In the genomic region with DNA sequence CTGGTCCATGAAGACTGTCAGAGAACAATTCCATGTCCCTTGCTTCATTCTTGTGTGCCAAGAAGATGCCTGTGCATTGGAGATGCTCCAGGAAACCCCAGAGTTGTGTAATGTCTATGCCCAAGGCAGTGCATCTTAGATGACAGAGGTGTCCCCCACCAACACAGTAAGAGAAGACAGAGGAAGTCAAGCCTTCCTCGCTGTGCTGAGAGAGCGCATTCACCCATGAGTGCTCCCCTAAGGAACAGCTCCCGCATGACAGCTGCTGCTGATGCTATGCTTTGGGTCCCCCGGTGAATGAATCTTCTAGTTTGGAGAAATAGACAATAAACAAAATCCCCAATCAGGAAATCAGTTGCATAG, we compare ENCODE assay signal across 22 mouse cellular contexts.
DNase-seq lines count a peak whose midpoint lies in the region; ATAC-seq and TF ChIP-seq lines count a peak whose summit lies in the region.
"Had no signal": no experiment of that assay in that cellular context is flagged by ENCODE, and none has a peak within 500 bp of the region (broad histone marks: within the 10 kb centered on the region; RNA-seq: fewer than 3 reads in every experiment).

No protein-coding gene starts in this region.

- intact Hi-C loops in gastrocnemius, adult 2 months (cut with DNase I) = no loop called here

- no peak overlapping the region for H3K9ac ChIP-seq in hindbrain, embryonic 15.5 days
- H3K9ac ChIP-seq in hindbrain, postnatal 0 days (replicated peaks; ENCODE audit: low read length) = no peak overlapping the region
- no peak overlapping the region for H3K9ac ChIP-seq in lung, embryonic 14.5 days
- H3K9ac ChIP-seq: embryonic facial prominence, embryonic 12.5 days; forebrain, embryonic 13.5 days; hindbrain, embryonic 12.5 days; liver, embryonic 12.5 days; neural tube, embryonic 13.5 days had no signal

- no peaks in the 10 kb centered on the region for H3K9me3 ChIP-seq in hindbrain, embryonic 15.5 days
- no peaks in the 10 kb centered on the region; the same call in 1 of the 2 replicates for H3K9me3 ChIP-seq in hindbrain, postnatal 0 days (ENCODE audit: low read length)
- no peaks in the 10 kb centered on the region for H3K9me3 ChIP-seq in lung, embryonic 14.5 days (ENCODE audit: low read depth, low read length)
- H3K9me3 ChIP-seq in midbrain, embryonic 10.5 days (replicated peaks) = 0 out of 2 replicates have a peak, but pooled peaks cover 5% of the 10 kb centered on the region
- H3K9me3 ChIP-seq: embryonic facial prominence, embryonic 12.5 days; forebrain, embryonic 13.5 days; liver, embryonic 12.5 days had no signal

- no peak overlapping the region for H3K4me3 ChIP-seq in gastrocnemius, adult 2 months
- no peak overlapping the region for H3K4me3 ChIP-seq in hindbrain, embryonic 15.5 days
- H3K4me3 ChIP-seq in hindbrain, postnatal 0 days (ENCODE audit: low read length) = no peak overlapping the region
- H3K4me3 ChIP-seq in lung, embryonic 14.5 days (ENCODE audit: low read depth, low read length) = no peak overlapping the region
- no peak overlapping the region for H3K4me3 ChIP-seq in lung, adult 2 months (replicated peaks; ENCODE audit: extremely low read depth, low read depth, low read length)
- no peak overlapping the region for H3K4me3 ChIP-seq in macrophage (ENCODE audit: inconsistent target)
- no peak overlapping the region for H3K4me3 ChIP-seq in midbrain, embryonic 10.5 days
- H3K4me3 ChIP-seq: embryonic facial prominence, embryonic 12.5 days; erythroblast, embryonic 14.5 days; forebrain, embryonic 13.5 days; hindbrain, embryonic 12.5 days; left cerebral cortex, adult 2 months; liver, embryonic 12.5 days; neural tube, embryonic 13.5 days had no signal

- no peaks in the 10 kb centered on the region for H3K79me2 ChIP-seq in macrophage (ENCODE audit: inconsistent target)

- no peak for TF ChIP-seq POLR2A in lung, adult 2 months (IDR thresholded peaks at IDR 0.05; ENCODE audit: borderline replicate concordance, extremely low read depth, low read depth, low read length)

- no peaks in the 10 kb centered on the region for H3K4me1 ChIP-seq in hindbrain, embryonic 15.5 days (replicated peaks)
- no peaks in the 10 kb centered on the region for H3K4me1 ChIP-seq in hindbrain, postnatal 0 days (ENCODE audit: insufficient read depth, low read length)
- peaks cover 5% of the 10 kb centered on the region; the same call in 1 of the 2 replicates for H3K4me1 ChIP-seq in lung, embryonic 14.5 days (ENCODE audit: insufficient read depth)
- H3K4me1 ChIP-seq in lung, adult 2 months (ENCODE audit: control insufficient read depth, insufficient read depth, low read length) = peaks cover 8% of the 10 kb centered on the region; the same call in 1 of the 2 replicates
- H3K4me1 ChIP-seq in midbrain, embryonic 10.5 days = peaks cover 4% of the 10 kb centered on the region; the same call in 1 of the 2 replicates
- H3K4me1 ChIP-seq: forebrain, embryonic 13.5 days; hindbrain, embryonic 12.5 days; neural tube, embryonic 13.5 days had no signal

- 75% methylated on average over 4 of the region's 4 CpGs for WGBS in hindbrain, embryonic 15.5 days
- WGBS in hindbrain, postnatal 0 days = 54% methylated on average over 4 of the region's 4 CpGs
- WGBS in lung, embryonic 14.5 days = 64% methylated on average over 4 of the region's 4 CpGs
- 46% methylated on average over 4 of the region's 4 CpGs for WGBS in lung, adult 2 months
- WGBS in macrophage (ENCODE audit: missing documents) = 31% methylated on average over 4 of the region's 4 CpGs
- 78% methylated on average over 4 of the region's 4 CpGs for WGBS in midbrain, embryonic 10.5 days

- H3K27ac ChIP-seq in gastrocnemius, adult 2 months = peak overlapping the region; percentile 58
- H3K27ac ChIP-seq in hindbrain, embryonic 15.5 days (replicated peaks) = 0 out of 2 replicates have a peak overlapping the region, but pooled peaks have one; percentile 38
- H3K27ac ChIP-seq in hindbrain, postnatal 0 days = no peak overlapping the region
- H3K27ac ChIP-seq in lung, embryonic 14.5 days (ENCODE audit: low read depth) = 0 out of 2 replicates have a peak overlapping the region, but pooled peaks have one; percentile 6
- peak overlapping the region; percentile 19; the same call in 1 of the 2 replicates for H3K27ac ChIP-seq in macrophage
- H3K27ac ChIP-seq in midbrain, embryonic 10.5 days (replicated peaks) = no peak overlapping the region
- H3K27ac ChIP-seq: embryonic facial prominence, embryonic 12.5 days; forebrain, embryonic 13.5 days; hindbrain, embryonic 12.5 days; left cerebral cortex, adult 2 months; liver, embryonic 12.5 days; neural tube, embryonic 13.5 days; stomach, postnatal 0 days had no signal

- DNase-seq in gastrocnemius, adult 2 months = no peak
- DNase-seq in gastrocnemius, adult 8-10 months (ENCODE audit: low spot score in 2 of 2) = no peak
- no peak for DNase-seq in hindbrain, postnatal 0 days (ENCODE audit: low spot score)
- DNase-seq in lung, embryonic 14.5 days = no peak
- DNase-seq in lung, adult 2 months = no peak
- DNase-seq in midbrain, embryonic 10.5 days (ENCODE audit: low spot score) = no peak
- DNase-seq: cerebellum, adult 9-10 months; gastrocnemius, postnatal 14 days; layer of hippocampus, adult 9-11 months; left cerebral cortex, postnatal 4 days; midbrain, embryonic 14.5 days; right cerebral cortex, adult 18-20 months had no signal

- no peaks in the 10 kb centered on the region for H3K36me3 ChIP-seq in hindbrain, embryonic 15.5 days
- no peaks in the 10 kb centered on the region for H3K36me3 ChIP-seq in hindbrain, postnatal 0 days (ENCODE audit: insufficient read depth, low read length)
- H3K36me3 ChIP-seq in lung, embryonic 14.5 days (ENCODE audit: insufficient read depth) = no peaks in the 10 kb centered on the region
- H3K36me3 ChIP-seq in macrophage (ENCODE audit: inconsistent target) = no peaks in the 10 kb centered on the region
- no peaks in the 10 kb centered on the region for H3K36me3 ChIP-seq in midbrain, embryonic 10.5 days
- H3K36me3 ChIP-seq: embryonic facial prominence, embryonic 12.5 days; hindbrain, embryonic 12.5 days; liver, embryonic 12.5 days; neural tube, embryonic 13.5 days had no signal

- no peak for TF ChIP-seq CTCF in gastrocnemius, adult 2 months (IDR thresholded peaks at IDR 0.05)
- TF ChIP-seq CTCF in hindbrain, postnatal 0 days (IDR thresholded peaks at IDR 0.05; ENCODE audit: low read depth) = no peak
- TF ChIP-seq CTCF in lung, embryonic 14.5 days (IDR thresholded peaks at IDR 0.05; ENCODE audit: low read depth) = no peak
- no peak for TF ChIP-seq CTCF in lung, adult 2 months (IDR thresholded peaks at IDR 0.05; ENCODE audit: insufficient read depth, low read length)

- ATAC-seq in hindbrain, embryonic 15.5 days (ENCODE audit: low FRiP score, low read depth) = no peak
- no peak for ATAC-seq in hindbrain, postnatal 0 days
- ATAC-seq in lung, embryonic 14.5 days (ENCODE audit: insufficient read depth) = no peak
- ATAC-seq: forebrain, embryonic 13.5 days; liver, embryonic 12.5 days had no signal

- H3K27me3 ChIP-seq in hindbrain, embryonic 15.5 days = no peaks in the 10 kb centered on the region
- H3K27me3 ChIP-seq in hindbrain, postnatal 0 days (ENCODE audit: insufficient read depth, low read length) = no peaks in the 10 kb centered on the region
- H3K27me3 ChIP-seq in lung, embryonic 14.5 days (ENCODE audit: insufficient read depth, low read length) = no peaks in the 10 kb centered on the region
- H3K27me3 ChIP-seq in midbrain, embryonic 10.5 days (ENCODE audit: low read depth, poor library complexity, severe bottlenecking) = no peaks in the 10 kb centered on the region
- H3K27me3 ChIP-seq: embryonic facial prominence, embryonic 12.5 days; forebrain, embryonic 13.5 days; hindbrain, embryonic 12.5 days; liver, embryonic 12.5 days; neural tube, embryonic 13.5 days had no signal

- H3K4me2 ChIP-seq in hindbrain, embryonic 15.5 days = no peak overlapping the region
- H3K4me2 ChIP-seq in hindbrain, postnatal 0 days (ENCODE audit: low read depth, low read length) = no peak overlapping the region
- no peak overlapping the region for H3K4me2 ChIP-seq in lung, embryonic 14.5 days
- H3K4me2 ChIP-seq: embryonic facial prominence, embryonic 12.5 days; forebrain, embryonic 13.5 days; hindbrain, embryonic 12.5 days; liver, embryonic 12.5 days; neural tube, embryonic 13.5 days had no signal

Comparison
In these comparisons a context has a peak if more than half of its experiments do, and no peak if none do; other contexts are left out.
1. H3K27ac ChIP-seq: peak in gastrocnemius, adult 2 months (single experiment), hindbrain, embryonic 15.5 days (single experiment), lung, embryonic 14.5 days (single experiment) and macrophage (single experiment); none in hindbrain, postnatal 0 days (single experiment) and midbrain, embryonic 10.5 days (single experiment).